Mouse (Mus musculus): ENCODE data around the gene Sash1. TPM values are rescaled to one million over a fixed set of nuclear protein-coding genes. Genes with fewer than 3 reads are reported as not detected.

Sash1 gene
- total RNA-seq, 4 experiments from 2014 or later = 55.2 to 62.5 (median 57.8) TPM

GRCm38 (mm10) chr10:8797826-8798225 lies 88.0 kb downstream of the Sash1 start:
- DNase-seq (ENCODE audit: low spot score in 2 of 2) = no peak

- peak in 1 of 2 experiments; percentile 52 for DNase-seq (ENCODE audit: low spot score in 2 of 2)
Measured at GRCm38 (mm10) chr10:8795336-8795735, 90.5 kb downstream of the Sash1 start.

GRCm38 (mm10) chr10:8792412-8792811 lies 93.5 kb downstream of the Sash1 start:
- DNase-seq (ENCODE audit: low spot score in 2 of 2) = peak in 1 of 2 experiments; percentile 45

GRCm38 (mm10) chr10:8789096-8789495 lies 96.8 kb downstream of the Sash1 start:
- DNase-seq (ENCODE audit: low spot score in 2 of 2) = no peak

GRCm38 (mm10) chr10:8787221-8787620 lies 98.6 kb downstream of the Sash1 start:
- no peak for DNase-seq (ENCODE audit: low spot score in 2 of 2)

GRCm38 (mm10) chr10:8785451-8786145 lies 100.3 kb downstream of the Sash1 start:
- DNase-seq (ENCODE audit: low spot score in 2 of 2) = no peak

- no peak for DNase-seq (ENCODE audit: low spot score in 2 of 2)
Measured at GRCm38 (mm10) chr10:8781876-8782372, 103.9 kb downstream of the Sash1 start.

GRCm38 (mm10) chr10:8779842-8780241 lies 106.0 kb downstream of the Sash1 start:
- no peak for DNase-seq (ENCODE audit: low spot score in 2 of 2)

- no peak for DNase-seq (ENCODE audit: low spot score in 2 of 2)
Measured at GRCm38 (mm10) chr10:8778845-8779244, 107.0 kb downstream of the Sash1 start.

- DNase-seq (ENCODE audit: low spot score in 2 of 2) = no peak
Measured at GRCm38 (mm10) chr10:8777552-8778253, 108.2 kb downstream of the Sash1 start.

- DNase-seq (ENCODE audit: low spot score in 2 of 2) = no peak
Measured at GRCm38 (mm10) chr10:8776791-8777190, 109.1 kb downstream of the Sash1 start.

- DNase-seq (ENCODE audit: low spot score in 2 of 2) = no peak
Measured at GRCm38 (mm10) chr10:8775794-8776193, 110.1 kb downstream of the Sash1 start.

- no peak for DNase-seq (ENCODE audit: low spot score in 2 of 2)
Measured at GRCm38 (mm10) chr10:8772464-8773209, 113.2 kb downstream of the Sash1 start.

- no peak for DNase-seq (ENCODE audit: low spot score in 2 of 2)
Measured at GRCm38 (mm10) chr10:8770931-8771653, 114.8 kb downstream of the Sash1 start.

GRCm38 (mm10) chr10:8768654-8769053 lies 117.2 kb downstream of the Sash1 start:
- DNase-seq (ENCODE audit: low spot score in 2 of 2) = no peak

GRCm38 (mm10) chr10:8767381-8767780 lies 118.5 kb downstream of the Sash1 start:
- no peak for DNase-seq (ENCODE audit: low spot score in 2 of 2)

GRCm38 (mm10) chr10:8765922-8766522 lies 119.8 kb downstream of the Sash1 start:
- no peak for DNase-seq (ENCODE audit: low spot score in 2 of 2)

GRCm38 (mm10) chr10:8762771-8763170 lies 123.1 kb downstream of the Sash1 start:
- no peak for DNase-seq (ENCODE audit: low spot score in 2 of 2)

GRCm38 (mm10) chr10:8762209-8762701 lies 123.6 kb downstream of the Sash1 start:
- DNase-seq (ENCODE audit: low spot score in 2 of 2) = no peak

- peak in 1 of 2 experiments; percentile 51 for DNase-seq (ENCODE audit: low spot score in 2 of 2)
Measured at GRCm38 (mm10) chr10:8761656-8762055, 124.2 kb downstream of the Sash1 start.

- DNase-seq (ENCODE audit: low spot score in 2 of 2) = no peak
Measured at GRCm38 (mm10) chr10:8760598-8760997, 125.3 kb downstream of the Sash1 start.

Measured in left cerebral cortex, adult 8-10 months (tissue).